Mouse (Mus musculus) heart, adult 18-20 months (tissue): ENCODE results near the gene Ift172. TPM values are rescaled to one million over a fixed set of nuclear protein-coding genes. Genes with fewer than 3 reads are reported as not detected.
A peak's percentile ranks its signal among the peaks of the same experiment; 100 is the strongest.

Experiments used
- DNase-seq, 2 experiments: peaks; one replicate each; pipeline ENCODE4 v3.0.0; 2021 to 2022; ENCODE audit warnings: mixed read lengths in 1 of 2
- total RNA-seq, 2 experiments: library from RNA; stranded (reverse); gene quantifications; 2 replicates each; pipeline ENCODE4 v1.2.3; 2021

Ift172 gene
- total RNA-seq, 2 experiments from 2014 or later, result 37.3 to 44.5 TPM

GRCm38 (mm10) chr5:31257616-31258015 lies 33.3 kb downstream of the Ift172 start:
- DNase-seq, result peak in 1 of 2 experiments; percentile 20

GRCm38 (mm10) chr5:31255971-31256370 lies 34.9 kb downstream of the Ift172 start:
- DNase-seq, result no peak

GRCm38 (mm10) chr5:31255381-31255780 lies 35.5 kb downstream of the Ift172 start:
- no peak for DNase-seq

GRCm38 (mm10) chr5:31254901-31255300 lies 36.0 kb downstream of the Ift172 start:
- DNase-seq, result no peak

- DNase-seq, result peak; percentile 62 to 81
Measured at GRCm38 (mm10) chr5:31254452-31254851, 36.5 kb downstream of the Ift172 start.

GRCm38 (mm10) chr5:31253806-31254205 lies 37.1 kb downstream of the Ift172 start:
- peak; percentile 17 to 21 for DNase-seq

- DNase-seq, result no peak
Measured at GRCm38 (mm10) chr5:31252795-31253545, 37.9 kb downstream of the Ift172 start.

GRCm38 (mm10) chr5:31252151-31252550 lies 38.8 kb downstream of the Ift172 start:
- no peak for DNase-seq

GRCm38 (mm10) chr5:31251541-31252101 lies 39.3 kb downstream of the Ift172 start, which contains the start of gene Krtcap3:
TSS of gene Krtcap3 (plus strand) at chr5:31251691.
- peak in 1 of 2 experiments; percentile 20 for DNase-seq

- DNase-seq, result no peak
Measured at GRCm38 (mm10) chr5:31250716-31251115, 40.2 kb downstream of the Ift172 start.

GRCm38 (mm10) chr5:31242191-31242590 lies 48.7 kb downstream of the Ift172 start:
- DNase-seq, result no peak

GRCm38 (mm10) chr5:31241522-31242034 lies 49.3 kb downstream of the Ift172 start:
- no peak for DNase-seq

GRCm38 (mm10) chr5:31240637-31241521 lies 50.0 kb downstream of the Ift172 start, which contains the start of the genes Nrbp1 and Gm9970:
TSS of gene Nrbp1 (plus strand) at chr5:31240864.
TSS of gene Gm9970 (minus strand) at chr5:31241232.
- peak; percentile 95 to 98 for DNase-seq

GRCm38 (mm10) chr5:31226641-31227040 lies 64.3 kb downstream of the Ift172 start:
- no peak for DNase-seq

GRCm38 (mm10) chr5:31222696-31223095 lies 68.2 kb downstream of the Ift172 start:
- no peak for DNase-seq

GRCm38 (mm10) chr5:31221304-31221945 lies 69.5 kb downstream of the Ift172 start:
- peak in 1 of 2 experiments; percentile 20 for DNase-seq

- peak; percentile 98 to 99 for DNase-seq
Measured at GRCm38 (mm10) chr5:31220448-31221303, 70.2 kb downstream of the Ift172 start, which contains the start of gene Ppm1g. TSS of gene Ppm1g (minus strand) at chr5:31220687.

- DNase-seq, result peak; percentile 51 to 64
Measured at GRCm38 (mm10) chr5:31219911-31220447, 70.9 kb downstream of the Ift172 start.

- no peak for DNase-seq
Measured at GRCm38 (mm10) chr5:31219474-31219873, 71.4 kb downstream of the Ift172 start.

GRCm38 (mm10) chr5:31219070-31219469 lies 71.8 kb downstream of the Ift172 start:
- no peak for DNase-seq
